Mouse (Mus musculus) thymus, postnatal 14 days (tissue): Measurements from ENCODE around the gene Gapt.
A peak's percentile ranks its signal among the peaks of the same experiment; 100 is the strongest.
"Not testable (repeated sequence)": the region's sequence is repeated elsewhere in the genome, so short reads cannot be mapped to it uniquely, and the experiment has no call there.

Experiments used
- DNase-seq: peaks from one replicate; pipeline ENCODE4 v3.0.0; 2021

Gapt gene

DNA sequence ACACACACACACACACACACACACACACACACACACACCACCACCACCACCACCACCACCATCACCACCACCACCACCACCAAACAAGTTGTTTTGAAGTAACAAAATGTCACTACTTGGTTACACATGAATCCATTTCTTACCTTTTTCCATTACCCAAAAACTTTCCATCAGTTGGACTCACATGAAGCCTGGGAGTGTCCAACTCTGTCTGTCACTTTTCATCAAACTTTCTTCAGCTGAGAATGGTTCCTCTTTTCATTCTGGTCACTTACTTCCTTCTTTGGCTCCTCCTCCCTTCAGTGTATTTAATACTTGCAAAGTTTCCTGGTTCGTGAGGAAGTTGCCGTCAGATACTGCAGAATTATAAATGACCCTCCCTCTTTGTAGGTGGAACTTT lies at the start of gene Gapt:
Gene Gapt, minus strand, starts transcription at position 259 of the 400 bp plus-strand sequence.
- DNase-seq = no peak

- DNase-seq = no peak
These were observed 49.2 kb upstream of the Gapt start for GRCm38 (mm10) chr13:110406152-110406551.

DNA sequence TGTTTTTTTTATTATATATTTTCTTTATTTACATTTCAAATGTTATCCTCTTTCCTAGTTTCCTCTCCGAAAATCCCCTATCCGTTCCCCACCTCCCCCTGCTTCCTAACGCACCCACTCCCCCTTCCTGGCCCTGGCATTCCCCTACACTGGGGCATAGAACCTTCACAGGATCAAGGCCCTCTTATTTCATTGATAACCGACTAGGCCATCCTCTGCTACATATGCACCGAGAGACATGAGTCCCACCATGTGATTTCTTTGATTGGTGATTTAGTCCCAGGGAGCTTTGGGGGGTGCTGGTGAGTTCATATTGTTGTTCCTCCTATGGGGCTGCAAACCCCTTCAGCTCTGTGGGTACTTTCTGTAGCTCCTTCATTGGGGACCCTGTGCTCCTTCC lies 47.7 kb upstream of the Gapt start:
- DNase-seq = not testable (repeated sequence)

DNA sequence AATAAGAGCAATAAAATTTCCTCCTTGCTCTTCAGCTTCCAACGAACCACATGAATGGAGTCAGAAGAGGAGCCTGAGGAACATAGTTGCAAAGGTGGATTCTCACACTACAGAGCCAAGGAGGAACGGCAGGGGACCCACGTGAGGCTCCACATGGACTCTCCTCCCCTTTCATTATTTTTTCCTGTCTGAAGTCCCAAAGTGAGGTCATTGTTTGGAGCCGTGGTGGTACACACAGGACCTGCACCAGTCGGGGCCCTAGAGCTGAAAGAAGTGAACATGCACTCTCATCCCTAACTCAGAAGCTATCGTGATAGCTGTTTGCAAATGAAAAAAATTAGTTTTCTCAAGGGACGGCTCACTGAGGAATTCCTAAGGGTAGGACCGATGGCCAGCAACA lies 47.1 kb upstream of the Gapt start:
- DNase-seq = no peak

DNA sequence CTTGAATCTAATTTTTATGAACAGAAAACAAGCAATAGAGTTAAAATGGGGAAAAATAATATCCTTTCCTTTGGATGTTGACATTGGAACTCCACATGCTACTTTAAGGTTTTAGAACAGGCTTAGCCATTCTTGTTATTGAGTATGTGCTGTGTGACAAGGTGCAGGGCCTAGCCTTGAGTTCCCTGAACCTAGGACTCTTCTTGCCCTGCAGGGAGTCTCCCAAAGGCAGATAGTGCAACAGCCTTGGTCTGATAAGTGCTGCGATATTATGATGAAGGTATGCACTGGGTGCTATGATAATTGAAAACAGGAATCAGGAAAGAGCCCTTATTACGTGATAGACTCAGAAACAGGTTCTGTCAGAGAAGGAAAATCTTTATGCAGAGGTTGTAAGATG lies 44.9 kb upstream of the Gapt start:
- DNase-seq = no peak

DNA sequence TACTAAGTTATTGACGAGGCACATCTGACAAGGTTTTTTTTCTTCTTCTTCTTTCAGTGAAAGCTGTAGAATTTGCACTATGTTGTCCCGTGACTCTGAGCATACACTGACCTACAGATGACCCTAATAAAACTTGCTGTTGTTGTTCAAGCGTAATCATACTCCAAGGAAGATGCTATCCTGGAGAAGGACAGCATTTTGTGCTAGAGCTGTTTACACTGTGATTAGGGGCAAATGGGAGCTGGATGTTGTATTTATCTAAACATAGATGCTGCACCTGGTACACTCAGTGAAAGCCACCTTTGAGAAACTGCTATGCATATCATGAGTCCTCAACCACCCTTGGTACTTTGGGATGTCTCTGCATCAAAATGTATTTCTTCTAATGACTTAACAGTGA lies 44.4 kb upstream of the Gapt start:
- no peak for DNase-seq

DNA sequence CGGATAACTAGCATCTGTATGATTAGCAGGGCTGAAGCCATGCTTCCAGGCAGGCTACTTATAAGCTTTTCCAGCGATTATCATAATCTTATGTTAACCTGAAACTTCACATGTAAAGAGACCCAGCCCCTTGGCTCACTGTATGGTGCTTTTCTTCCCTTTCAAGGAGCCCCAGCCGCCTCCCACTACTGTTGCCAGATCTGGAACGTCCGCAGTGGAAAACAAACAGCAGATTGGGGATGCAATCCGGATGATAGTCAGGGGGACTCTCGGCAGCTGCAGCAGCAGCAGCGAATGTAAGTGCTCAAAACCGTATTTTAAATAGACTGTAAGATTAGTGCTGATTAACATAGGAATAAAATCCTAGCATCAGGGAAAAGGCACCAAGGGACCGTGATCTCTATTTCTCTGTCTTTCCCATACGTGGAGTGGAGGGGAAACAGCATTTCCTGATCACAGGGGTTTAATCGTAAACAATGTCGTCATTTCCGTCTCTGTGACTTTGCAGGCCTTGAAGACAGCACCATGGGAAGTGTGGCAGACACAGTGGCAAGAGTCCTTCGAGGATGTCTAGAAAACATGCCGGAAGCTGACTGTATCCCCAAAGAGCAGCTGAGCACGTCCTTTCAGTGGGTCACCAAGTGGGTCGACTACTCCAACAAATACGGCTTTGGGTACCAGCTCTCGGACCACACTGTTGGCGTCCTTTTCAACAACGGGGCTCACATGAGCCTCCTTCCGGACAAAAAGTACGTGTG lies 41.7 kb upstream of the Gapt start:
- DNase-seq = no peak

GRCm38 (mm10) chr13:110397750-110398149 lies 40.8 kb upstream of the Gapt start:
- DNase-seq = no peak

DNA sequence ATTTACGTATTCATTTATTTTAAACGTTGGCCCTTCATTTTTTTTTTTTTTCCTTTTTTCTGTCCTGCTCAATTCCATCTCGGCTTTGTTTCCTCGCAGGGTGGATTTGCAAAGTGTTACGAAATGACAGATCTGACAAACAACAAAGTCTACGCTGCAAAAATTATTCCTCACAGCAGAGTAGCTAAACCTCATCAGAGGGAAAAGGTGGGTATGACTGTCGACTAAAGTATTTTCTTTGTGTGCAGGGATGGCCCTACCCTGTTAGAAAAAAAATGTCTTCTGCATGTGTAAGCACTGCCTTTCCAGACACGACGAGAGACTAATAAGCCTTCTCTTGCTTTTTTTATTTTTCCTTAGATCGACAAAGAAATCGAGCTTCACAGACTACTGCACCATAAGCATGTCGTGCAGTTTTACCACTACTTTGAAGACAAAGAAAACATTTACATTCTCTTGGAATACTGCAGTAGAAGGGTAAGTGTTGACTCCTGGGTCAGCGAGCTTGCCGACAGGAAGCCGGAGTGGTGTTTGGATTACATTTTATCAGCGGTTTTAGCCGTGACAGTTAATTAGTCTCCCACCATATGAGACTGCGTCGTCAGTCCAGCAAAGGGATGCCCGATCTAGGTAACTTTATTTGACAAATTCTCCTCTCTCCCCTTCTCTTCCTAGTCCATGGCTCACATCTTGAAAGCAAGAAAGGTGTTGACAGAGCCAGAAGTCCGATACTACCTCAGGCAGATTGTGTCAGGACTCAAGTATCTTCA lies 39.1 kb upstream of the Gapt start:
- DNase-seq = no peak

DNA sequence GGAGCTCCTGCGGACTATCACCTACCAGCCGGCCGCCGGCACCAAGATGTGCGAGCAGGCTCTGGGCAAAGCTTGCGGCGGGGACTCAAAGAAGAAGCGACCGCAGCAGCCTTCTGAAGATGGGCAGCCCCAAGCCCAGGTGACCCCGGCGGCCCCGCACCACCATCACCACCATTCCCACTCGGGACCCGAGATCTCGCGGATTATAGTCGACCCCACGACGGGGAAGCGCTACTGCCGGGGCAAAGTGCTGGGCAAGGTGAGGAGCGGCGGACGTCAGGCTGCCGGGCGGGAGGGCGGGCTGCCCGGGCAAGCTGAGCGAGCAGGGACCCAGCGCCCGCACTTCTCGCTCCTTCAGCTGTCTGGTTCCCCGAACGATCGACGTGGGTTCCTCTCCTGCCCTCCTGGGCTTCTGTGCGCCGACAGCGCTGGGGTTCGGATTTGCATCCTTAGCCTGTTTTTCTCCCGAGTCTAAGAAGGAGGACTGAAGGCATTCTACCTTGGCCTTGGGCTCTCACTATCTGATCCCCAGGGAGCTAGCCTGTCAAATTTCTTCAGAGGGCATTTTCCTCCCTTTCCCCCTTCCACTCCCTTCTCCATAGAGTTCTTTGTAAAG lies 38.3 kb upstream of the Gapt start:
- DNase-seq = no peak

- DNase-seq = peak; percentile 94
These were observed 37.5 kb upstream of the Gapt start, which contains the start of gene Plk2 for GRCm38 (mm10) chr13:110394291-110395178. Gene Plk2, plus strand, starts transcription at chr13:110395046.

GRCm38 (mm10) chr13:110392631-110393030 lies 35.6 kb upstream of the Gapt start:
- no peak for DNase-seq

- DNase-seq = peak; percentile 50
These were observed 35.2 kb upstream of the Gapt start for GRCm38 (mm10) chr13:110392210-110392609.

DNA sequence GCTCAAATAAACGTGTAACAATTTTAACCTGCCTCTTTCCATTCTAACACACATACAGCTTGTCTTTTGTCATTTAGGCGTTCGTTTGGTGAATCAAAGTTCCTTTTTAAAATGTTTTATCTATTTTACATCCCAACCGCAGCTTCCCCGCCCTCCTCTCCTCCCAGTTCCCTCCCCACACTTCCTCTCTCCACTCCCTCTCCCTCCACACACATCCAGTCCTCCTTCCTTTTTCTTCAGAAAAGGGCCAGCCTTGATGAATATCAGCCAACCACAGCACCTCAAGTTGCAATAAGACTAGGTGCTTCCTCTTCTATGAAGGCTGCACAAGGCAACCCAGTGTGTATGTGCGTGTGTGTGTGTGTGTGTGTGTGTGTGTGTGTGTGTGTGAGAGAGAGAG lies 27.5 kb upstream of the Gapt start:
- DNase-seq = no peak

- DNase-seq = peak; percentile 28
These were observed 25.5 kb upstream of the Gapt start for GRCm38 (mm10) chr13:110382447-110382901.

DNA sequence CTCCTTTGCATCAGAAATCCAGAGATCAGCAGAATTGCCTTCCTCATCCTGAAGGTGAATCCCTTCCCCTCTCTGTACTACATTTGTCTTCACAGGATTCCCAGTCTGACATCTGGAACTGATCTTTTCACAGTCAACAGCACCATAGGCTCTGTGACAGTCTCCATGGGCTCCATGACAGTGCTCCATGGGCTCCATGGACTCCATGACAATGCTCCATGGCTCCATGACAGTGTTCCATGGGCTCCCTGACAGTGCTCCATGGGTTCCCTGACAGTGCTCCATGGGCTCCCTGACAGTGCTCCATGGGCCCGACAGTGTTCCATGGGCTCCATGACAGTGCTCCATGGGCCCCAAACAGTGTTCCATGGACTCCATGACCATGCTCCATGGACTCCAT lies 12.7 kb upstream of the Gapt start:
- DNase-seq = no peak

- peak; percentile 37 for DNase-seq
These were observed 11.6 kb upstream of the Gapt start for GRCm38 (mm10) chr13:110368556-110369040.

DNA sequence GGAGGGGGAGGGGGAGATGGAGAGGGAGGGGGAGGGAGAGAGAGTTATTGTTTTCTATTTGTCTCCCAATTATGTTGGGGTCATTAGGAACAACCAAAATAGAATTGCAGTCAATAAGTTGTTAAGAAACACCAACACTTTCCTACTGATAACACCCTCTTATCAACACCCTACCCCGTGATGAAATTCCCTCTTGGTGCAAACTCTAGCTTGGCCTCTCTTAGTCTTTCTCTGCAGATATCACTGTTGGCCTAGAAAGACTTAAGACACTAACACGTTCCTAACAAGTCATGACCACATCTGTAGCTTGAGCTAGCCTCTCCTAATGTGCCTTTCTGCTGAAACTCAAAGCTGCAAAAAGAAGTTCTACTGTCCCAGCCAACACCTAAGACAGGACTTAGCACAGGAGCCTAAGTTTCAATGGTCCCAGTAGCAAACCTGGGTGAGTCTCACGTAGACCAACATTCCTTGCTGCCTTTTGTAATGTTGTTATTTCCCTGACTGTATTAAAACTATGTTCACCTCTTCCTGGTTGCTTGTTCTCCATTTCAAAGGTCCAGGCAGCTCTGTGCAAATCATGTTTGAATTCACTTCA lies 11.1 kb upstream of the Gapt start:
- no peak for DNase-seq

GRCm38 (mm10) chr13:110366477-110366876 lies 9.5 kb upstream of the Gapt start:
- no peak for DNase-seq

- no peak for DNase-seq
These were observed 6.7 kb upstream of the Gapt start for GRCm38 (mm10) chr13:110363722-110364121.

DNA sequence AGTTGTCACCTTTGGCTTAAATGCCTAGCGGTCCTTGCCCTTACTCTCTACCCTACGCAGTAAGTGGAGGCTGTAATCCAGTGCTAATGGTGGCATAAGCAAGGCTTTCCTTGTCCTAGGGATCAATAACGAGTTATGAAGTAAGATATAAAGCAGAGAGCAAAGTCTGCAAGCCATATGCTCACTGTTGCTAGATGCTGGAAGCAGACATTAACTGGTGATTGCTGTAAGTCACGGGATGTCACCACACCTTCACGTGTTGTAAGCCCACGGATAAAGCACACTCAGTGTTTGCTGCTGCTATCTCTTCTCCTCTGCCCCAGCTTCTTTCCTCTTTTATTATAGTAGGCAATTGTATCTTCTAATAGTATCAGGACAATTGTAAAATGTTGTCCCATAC lies 5.9 kb downstream of the Gapt start:
- no peak for DNase-seq

- DNase-seq = no peak
These were observed 10.3 kb downstream of the Gapt start for GRCm38 (mm10) chr13:110346707-110347106.
